Mouse (Mus musculus): ENCODE data around the gene Ipcef1. TPM values are rescaled to one million over a fixed set of nuclear protein-coding genes. Genes with fewer than 3 reads are reported as not detected.

Ipcef1 gene
- polyA plus RNA-seq, 1 experiment from 2014 or later, result 0.69 TPM

DNA sequence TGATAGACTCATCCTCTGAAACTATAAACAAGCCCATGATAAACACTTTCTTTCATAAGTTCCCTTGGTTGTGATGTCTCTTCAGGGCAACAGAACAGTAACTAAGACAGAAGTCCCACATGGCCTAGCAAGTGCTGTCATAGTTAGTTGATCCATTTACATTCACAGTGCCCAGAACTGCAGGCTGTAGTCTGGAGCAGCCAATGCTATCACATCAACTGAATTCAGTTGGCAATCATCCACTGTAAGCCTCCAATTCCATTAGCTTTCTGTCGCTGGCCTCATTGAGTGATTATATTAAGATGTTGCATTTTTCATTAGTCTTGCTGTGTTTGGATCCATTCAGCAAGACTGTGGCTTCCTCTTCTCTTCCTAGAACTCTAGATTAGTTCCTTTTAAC, 206.0 kb downstream of the Ipcef1 start:
- Histone ChIP-seq H3K36me3 (no peaks in the 10 kb centered on the region), H3K4me3 (no peak overlapping the region), H3K9me3 (no peaks in the 10 kb centered on the region), H3K27ac (no peak overlapping the region), H3K4me2 (no peak overlapping the region), H3K4me1 (replicated peaks) (no peaks in the 10 kb centered on the region), H3K27me3 (no peaks in the 10 kb centered on the region), H3K9ac (no peak overlapping the region)
- 74% methylated on average over 1 of the region's 1 CpGs for WGBS
- ATAC-seq (ENCODE audit: low FRiP score), result no peak

DNA sequence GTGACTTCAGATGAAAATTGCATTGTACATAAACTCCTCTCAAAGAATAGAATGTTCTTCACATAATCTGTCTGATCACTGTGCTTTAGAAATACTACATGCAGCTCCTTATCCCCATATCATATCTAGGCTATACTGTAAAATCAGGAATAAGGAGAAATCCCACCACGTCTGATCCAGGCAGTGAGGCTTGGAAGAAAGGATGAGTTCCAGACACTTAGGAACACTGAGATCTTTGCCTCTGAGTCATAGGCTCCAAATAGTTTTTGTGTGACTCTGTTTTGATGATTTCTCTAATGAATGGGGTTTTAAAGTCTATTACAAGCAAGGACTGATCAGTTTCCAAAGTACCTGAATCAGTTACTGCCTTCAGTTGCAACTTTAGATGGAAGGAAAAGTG, 210.1 kb downstream of the Ipcef1 start:
- ATAC-seq (ENCODE audit: low FRiP score), result no peak
- Histone ChIP-seq H3K27me3 (no peaks in the 10 kb centered on the region), H3K4me3 (no peak overlapping the region), H3K9me3 (no peaks in the 10 kb centered on the region), H3K9ac (no peak overlapping the region), H3K27ac (no peak overlapping the region), H3K36me3 (no peaks in the 10 kb centered on the region), H3K4me1 (replicated peaks) (no peaks in the 10 kb centered on the region), H3K4me2 (no peak overlapping the region)
- WGBS, result 83% methylated on average over 1 of the region's 1 CpGs

Other genes starting within 250 kb of the Ipcef1 start
- 3.0 and 3.4 TPM in 2 replicates for gene Cnksr3, start 159.8 kb upstream of the Ipcef1 start, polyA plus RNA-seq (2015; fragmentation: Nextera tagmentation; extraction: Ambion mirVana)

Data from hindbrain, embryonic 13.5 days (tissue).